Mouse (Mus musculus): Measurements from ENCODE around the gene Eif3c. TPM values are rescaled to one million over a fixed set of nuclear protein-coding genes. Genes with fewer than 3 reads are reported as not detected.

The Eif3c gene
- polyA plus RNA-seq, 1 experiment from 2014 or later, result 176 TPM

Small RNA genes within 50 kb of the gene (microRNA-seq; reads per million reads assigned to microRNA genes)
- gene Mir7059 (ENCODE audit: borderline number of aligned reads), result not detected

Other genes starting within 250 kb of the Eif3c start
- gene Lat, start 196.8 kb downstream of the Eif3c start, polyA plus RNA-seq (2015; fragmentation: Nextera tagmentation; extraction: Ambion mirVana), result 3.7 and 4.3 TPM in 2 replicates
- 59.7 and 62.0 TPM in 2 replicates for gene Spns1, start 189.0 kb downstream of the Eif3c start, polyA plus RNA-seq (2015; fragmentation: Nextera tagmentation; extraction: Ambion mirVana)
- 2.2 and 3.2 TPM in 2 replicates for gene Nfatc2ip, start 169.7 kb downstream of the Eif3c start, polyA plus RNA-seq (2015; fragmentation: Nextera tagmentation; extraction: Ambion mirVana)
- gene Cd19, start 151.5 kb downstream of the Eif3c start, polyA plus RNA-seq (2015; fragmentation: Nextera tagmentation; extraction: Ambion mirVana), result 0.07 TPM in 1 of 2 replicates, not detected in the other
- 36.2 and 38.1 TPM in 2 replicates for gene Rabep2, start 137.7 kb downstream of the Eif3c start, polyA plus RNA-seq (2015; fragmentation: Nextera tagmentation; extraction: Ambion mirVana)
- 103 and 140 TPM in 2 replicates for gene Atp2a1, start 103.3 kb downstream of the Eif3c start, polyA plus RNA-seq (2015; fragmentation: Nextera tagmentation; extraction: Ambion mirVana)
- gene Sh2b1, start 91.0 kb downstream of the Eif3c start, polyA plus RNA-seq (2015; fragmentation: Nextera tagmentation; extraction: Ambion mirVana), result 54.2 and 60.4 TPM in 2 replicates
- 129 and 130 TPM in 2 replicates for gene Tufm, start 79.0 kb downstream of the Eif3c start, polyA plus RNA-seq (2015; fragmentation: Nextera tagmentation; extraction: Ambion mirVana)
- 52.1 and 58.0 TPM in 2 replicates for gene Atxn2l, start 63.0 kb downstream of the Eif3c start, polyA plus RNA-seq (2015; fragmentation: Nextera tagmentation; extraction: Ambion mirVana)
- 1.4 and 1.5 TPM in 2 replicates for gene Apobr, start 18.5 kb upstream of the Eif3c start, polyA plus RNA-seq (2015; fragmentation: Nextera tagmentation; extraction: Ambion mirVana)
- gene Cln3, start 19.4 kb upstream of the Eif3c start, polyA plus RNA-seq (2015; fragmentation: Nextera tagmentation; extraction: Ambion mirVana), result 33.7 and 38.4 TPM in 2 replicates
- gene Il27, start 28.5 kb upstream of the Eif3c start, polyA plus RNA-seq (2015; fragmentation: Nextera tagmentation; extraction: Ambion mirVana), result not detected in 2 replicates
- 38.5 and 40.4 TPM in 2 replicates for gene Nupr1, start 64.5 kb upstream of the Eif3c start, polyA plus RNA-seq (2015; fragmentation: Nextera tagmentation; extraction: Ambion mirVana)
- gene Sgf29, start 82.9 kb upstream of the Eif3c start, polyA plus RNA-seq (2015; fragmentation: Nextera tagmentation; extraction: Ambion mirVana), result 43.4 and 49.5 TPM in 2 replicates
- gene Sult1a1, start 110.0 kb upstream of the Eif3c start, polyA plus RNA-seq (2015; fragmentation: Nextera tagmentation; extraction: Ambion mirVana), result 10.0 and 12.2 TPM in 2 replicates
- 121 TPM in 2 replicates for gene Bola2, start 129.0 kb upstream of the Eif3c start, polyA plus RNA-seq (2015; fragmentation: Nextera tagmentation; extraction: Ambion mirVana)
- gene Slx1b, start 129.4 kb upstream of the Eif3c start, polyA plus RNA-seq (2015; fragmentation: Nextera tagmentation; extraction: Ambion mirVana), result 9.8 and 12.5 TPM in 2 replicates
- 43.8 and 44.7 TPM in 2 replicates for gene Coro1a, start 141.4 kb upstream of the Eif3c start, polyA plus RNA-seq (2015; fragmentation: Nextera tagmentation; extraction: Ambion mirVana)
- gene Mapk3, start 193.2 kb upstream of the Eif3c start, polyA plus RNA-seq (2015; fragmentation: Nextera tagmentation; extraction: Ambion mirVana), result 74.0 and 78.5 TPM in 2 replicates
- 11.1 and 12.4 TPM in 2 replicates for gene Gdpd3, start 199.9 kb upstream of the Eif3c start, polyA plus RNA-seq (2015; fragmentation: Nextera tagmentation; extraction: Ambion mirVana)
- 145 and 148 TPM in 2 replicates for gene Ypel3, start 210.5 kb upstream of the Eif3c start, polyA plus RNA-seq (2015; fragmentation: Nextera tagmentation; extraction: Ambion mirVana)
- gene Tbx6, start 215.1 kb upstream of the Eif3c start, polyA plus RNA-seq (2015; fragmentation: Nextera tagmentation; extraction: Ambion mirVana), result 0.71 and 0.81 TPM in 2 replicates
- gene Ppp4c, start 226.1 kb upstream of the Eif3c start, polyA plus RNA-seq (2015; fragmentation: Nextera tagmentation; extraction: Ambion mirVana), result 232 and 234 TPM in 2 replicates
- gene Fam57b, start 231.3 kb upstream of the Eif3c start, polyA plus RNA-seq (2015; fragmentation: Nextera tagmentation; extraction: Ambion mirVana), result 0.53 and 0.71 TPM in 2 replicates